Mouse (Mus musculus) heart, embryonic 10.5 days (tissue): ENCODE results near the gene Tgtp1. TPM values are rescaled to one million over a fixed set of nuclear protein-coding genes. Genes with fewer than 3 reads are reported as not detected.
"Not testable (repeated sequence)": the region's sequence is repeated elsewhere in the genome, so short reads cannot be mapped to it uniquely, and the experiment has no call there.

ENCODE experiments used
- DNase-seq: peaks from one replicate; pipeline ENCODE4 v3.0.0-alpha.2; 2017; ENCODE audit warnings: low spot score
- H3K27ac ChIP-seq: fragments of 300-500 bp; sonication (generic); 2 replicates; pipeline ENCODE4 v1.5.1; 2016; ENCODE audit warnings: mild to moderate bottlenecking
- H3K27me3 ChIP-seq: fragments of 300-500 bp; sonication (generic); 2 replicates; pipeline ENCODE4 v1.6.1; 2016; ENCODE audit warnings: mild to moderate bottlenecking; ENCODE audit not compliant: poor library complexity, insufficient read depth, severe bottlenecking
- H3K36me3 ChIP-seq: fragments of 300-500 bp; sonication (generic); 2 replicates; pipeline ENCODE4 v1.6.1; 2016; ENCODE audit warnings: mild to moderate bottlenecking, moderate library complexity
- H3K4me1 ChIP-seq: fragments of 300-500 bp; sonication (generic); 2 replicates; pipeline ENCODE4 v1.6.1; 2016; ENCODE audit warnings: mild to moderate bottlenecking
- H3K4me3 ChIP-seq: fragments of 300-500 bp; sonication (generic); 2 replicates; pipeline ENCODE4 v1.5.1; 2016; ENCODE audit warnings: mild to moderate bottlenecking, moderate library complexity
- H3K9me3 ChIP-seq: fragments of 300-500 bp; sonication (generic); 2 replicates; pipeline ENCODE4 v1.6.1; 2016; ENCODE audit warnings: mild to moderate bottlenecking, moderate library complexity
- WGBS: fragments of 180-500 bp; shearing (Covaris S2); methylation state at CpG from one replicate; pipeline ENCODE4 v1.1.7; 2016; 5-methylcytosine and 5-hydroxymethylcytosine counted together
- polyA plus RNA-seq: library from polyadenylated mRNA; unstranded; fragments of >200 nt; fragmentation: Nextera tagmentation; extraction: Ambion mirVana; gene quantifications from 2 replicates; pipeline ENCODE4 v1.2.1, GENCODE M21; 2016

Gene Tgtp1
- polyA plus RNA-seq = 0.34 TPM in 1 of 2 replicates, not detected in the other

- H3K4me1 ChIP-seq = peaks cover 10% of the 10 kb centered on the region
- H3K36me3 ChIP-seq, H3K27ac ChIP-seq, H3K9me3 ChIP-seq, H3K4me3 ChIP-seq, H3K27me3 ChIP-seq, DNase-seq: not testable (repeated sequence)
- WGBS = 35% methylated on average over 2 of the region's 2 CpGs
Measured at GRCm38 (mm10) chr11:48994018-48994417, at the start of gene Tgtp1. TSS of gene Tgtp1 (minus strand) at chr11:48994172.

GRCm38 (mm10) chr11:49012074-49012473 is 18.1 kb upstream of the Tgtp1 start:
- DNase-seq, H3K27ac ChIP-seq, H3K36me3 ChIP-seq, H3K27me3 ChIP-seq, H3K4me3 ChIP-seq, H3K9me3 ChIP-seq, H3K4me1 ChIP-seq: not testable (repeated sequence)

GRCm38 (mm10) chr11:49006785-49007184 is 12.8 kb upstream of the Tgtp1 start:
- not testable (repeated sequence) for H3K9me3 ChIP-seq, H3K27me3 ChIP-seq, H3K4me1 ChIP-seq, H3K4me3 ChIP-seq, DNase-seq, H3K27ac ChIP-seq, H3K36me3 ChIP-seq
- WGBS = 43% methylated on average over 1 of the region's 1 CpGs

- H3K36me3 ChIP-seq, H3K4me1 ChIP-seq, H3K4me3 ChIP-seq, H3K9me3 ChIP-seq, H3K27me3 ChIP-seq, DNase-seq, H3K27ac ChIP-seq: not testable (repeated sequence)
- WGBS = 58% methylated on average over 2 of the region's 2 CpGs
Measured at GRCm38 (mm10) chr11:49006317-49006716, 12.3 kb upstream of the Tgtp1 start.

- not testable (repeated sequence) for H3K36me3 ChIP-seq, H3K4me3 ChIP-seq, H3K9me3 ChIP-seq, H3K4me1 ChIP-seq, DNase-seq, H3K27ac ChIP-seq, H3K27me3 ChIP-seq
- WGBS = 56% methylated on average over 1 of the region's 1 CpGs
Measured at GRCm38 (mm10) chr11:49000411-49000810, 6.4 kb upstream of the Tgtp1 start.

GRCm38 (mm10) chr11:48993296-48993695 is 676 bp downstream of the Tgtp1 start:
- not testable (repeated sequence) for H3K4me3 ChIP-seq, H3K27me3 ChIP-seq, H3K27ac ChIP-seq, DNase-seq, H3K36me3 ChIP-seq, H3K9me3 ChIP-seq
- H3K4me1 ChIP-seq = peaks cover 10% of the 10 kb centered on the region
- WGBS = 13% methylated on average over 10 of the region's 10 CpGs

- H3K27me3 ChIP-seq, DNase-seq, H3K36me3 ChIP-seq, H3K4me3 ChIP-seq, H3K27ac ChIP-seq, H3K9me3 ChIP-seq: not testable (repeated sequence)
- H3K4me1 ChIP-seq = peaks cover 10% of the 10 kb centered on the region
- WGBS = 53% methylated on average over 4 of the region's 4 CpGs
Measured at GRCm38 (mm10) chr11:48991740-48992520, 2.0 kb downstream of the Tgtp1 start, which contains the start of gene Gm12185. TSS of gene Gm12185 (minus strand) at chr11:48992226.

- H3K4me1 ChIP-seq = peaks cover 10% of the 10 kb centered on the region
- 72% methylated on average over 2 of the region's 2 CpGs for WGBS
- not testable (repeated sequence) for H3K4me3 ChIP-seq, H3K9me3 ChIP-seq, DNase-seq, H3K27me3 ChIP-seq, H3K36me3 ChIP-seq, H3K27ac ChIP-seq
Measured at GRCm38 (mm10) chr11:48989981-48990380, 4.0 kb downstream of the Tgtp1 start.

GRCm38 (mm10) chr11:48988219-48988618 is 5.8 kb downstream of the Tgtp1 start:
- H3K36me3 ChIP-seq, H3K27me3 ChIP-seq, H3K9me3 ChIP-seq, H3K27ac ChIP-seq, H3K4me3 ChIP-seq, H3K4me1 ChIP-seq: not testable (repeated sequence)
- DNase-seq = peak; percentile 17
- whole genome bisulfite sequencing = 63% methylated on average over 2 of the region's 3 CpGs

GRCm38 (mm10) chr11:48982848-48983247 is 11.1 kb downstream of the Tgtp1 start:
- H3K9me3 ChIP-seq, H3K4me1 ChIP-seq, H3K27me3 ChIP-seq, H3K36me3 ChIP-seq, H3K27ac ChIP-seq, H3K4me3 ChIP-seq, DNase-seq: not testable (repeated sequence)
- no CpG with 5 or more reads among the region's 3 CpGs for WGBS

- H3K4me1 ChIP-seq, H3K4me3 ChIP-seq, H3K27ac ChIP-seq, H3K27me3 ChIP-seq, H3K9me3 ChIP-seq, H3K36me3 ChIP-seq, DNase-seq: not testable (repeated sequence)
- no CpG with 5 or more reads among the region's 5 CpGs for WGBS
Measured at GRCm38 (mm10) chr11:48980052-48980451, 13.9 kb downstream of the Tgtp1 start.

- not testable (repeated sequence) for H3K27me3 ChIP-seq, H3K4me1 ChIP-seq, H3K27ac ChIP-seq, DNase-seq, H3K4me3 ChIP-seq, H3K9me3 ChIP-seq, H3K36me3 ChIP-seq
- no CpG with 5 or more reads among the region's 3 CpGs for WGBS
Measured at GRCm38 (mm10) chr11:48979251-48979650, 14.7 kb downstream of the Tgtp1 start, which contains the start of gene 9930111J21Rik1. TSS of gene 9930111J21Rik1 (minus strand) at chr11:48979398.

- H3K27ac ChIP-seq, H3K9me3 ChIP-seq, DNase-seq, H3K36me3 ChIP-seq, H3K27me3 ChIP-seq, H3K4me3 ChIP-seq, H3K4me1 ChIP-seq: not testable (repeated sequence)
- no CpG with 5 or more reads among the region's 1 CpGs for WGBS
Measured at GRCm38 (mm10) chr11:48978240-48978939, 15.6 kb downstream of the Tgtp1 start, which contains the start of gene Olfr56. TSS of gene Olfr56 (plus strand) at chr11:48978889.
